Mouse (Mus musculus) cerebellum, adult 2 months (tissue): ENCODE measurements at regions not wholly inside any gene's neighbourhood (a gene's known extent, or its start where the extent isn't known, plus 50 kb on each side); places are given as distances from the start of the nearest gene placed in this dataset.

ENCODE experiments used
- CTCF ChIP-seq: fragments of 200-500 bp; IDR thresholded peaks from 2 replicates; pipeline ENCODE4 v1.5.1; 2011; ENCODE audit warnings: low read depth, mild to moderate bottlenecking, control low read depth, low read length, moderate library complexity, borderline replicate concordance; ENCODE audit not compliant: insufficient read depth
- POLR2A ChIP-seq: fragments of 200-500 bp; IDR thresholded peaks from 2 replicates; pipeline ENCODE4 v1.6.1; 2011; ENCODE audit warnings: low read length, control low read depth, borderline replicate concordance; ENCODE audit not compliant: insufficient read depth

DNA sequence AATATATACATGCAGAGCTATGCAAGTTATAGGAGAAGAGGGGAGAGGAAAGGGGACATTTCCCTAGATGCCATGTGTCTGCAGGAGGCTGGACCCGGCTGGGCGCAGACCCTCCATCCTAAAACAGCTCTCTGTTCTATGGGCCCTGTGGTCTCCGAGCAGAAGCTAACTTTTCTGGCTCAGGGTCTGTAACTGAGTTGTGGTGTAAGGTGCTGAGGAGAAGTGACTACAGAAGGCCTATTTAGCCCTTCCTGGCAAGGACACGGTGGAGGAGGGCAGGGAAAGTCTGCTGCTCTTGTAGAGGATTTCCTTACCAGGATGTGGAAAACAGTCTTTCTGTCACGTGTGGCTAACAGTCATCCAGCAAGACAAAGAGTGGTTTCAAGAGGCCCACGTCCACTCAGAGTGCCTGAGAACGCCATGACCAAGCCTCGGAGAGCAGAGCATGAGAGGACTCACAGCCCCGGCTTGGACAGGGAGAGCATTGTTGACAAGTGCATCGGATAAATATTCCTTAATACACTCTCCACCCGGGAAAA, 216.2 kb downstream of the Setd4 start:
- TF ChIP-seq POLR2A, result no peak
- no peak for TF ChIP-seq CTCF
